Mouse (Mus musculus) heart, postnatal 14 days (tissue): ENCODE data around the gene Gnb1. TPM values are rescaled to one million over a fixed set of nuclear protein-coding genes. Genes with fewer than 3 reads are reported as not detected.
A peak's percentile ranks its signal among the peaks of the same experiment; 100 is the strongest.
"Not testable (repeated sequence)": the region's sequence is repeated elsewhere in the genome, so short reads cannot be mapped to it uniquely, and the experiment has no call there.

Source experiments
- DNase-seq, 2 experiments: peaks; one replicate each; pipeline ENCODE4 v3.0.0; 2021 to 2022
- intact Hi-C: fragments of 180-260 bp; cut with DNase I; formaldehyde crosslinking; loops from one replicate; pipeline ENCODE4 v1.15.1; 2025
- long read RNA-seq, 2 experiments: library from polyadenylated mRNA; stranded (forward); transcript quantifications; one replicate each; pipeline ENCODE4 v2.0.0; 2021
- total RNA-seq, 2 experiments: library from RNA; stranded (reverse); gene quantifications; 2 replicates each; pipeline ENCODE4 v1.2.3; 2021

The Gnb1 gene
- 100 to 1,000 TPM; 207 to 223 TPM for total RNA-seq
- long read RNA-seq, experiment 1, transcript Gnb1-201 (12 exons, 3,131 nt) = minor isoform, 69 of 211 reads
- long read RNA-seq, experiment 1, transcript Gnb1-202 (11 exons, 3,088 nt) = major isoform, 91 of 211 reads
- long read RNA-seq, experiment 1, transcript Gnb1-203 (12 exons, 3,143 nt) = minor isoform, 15 of 211 reads
- long read RNA-seq, experiment 1, partial matches to known transcripts = 3 of 211 reads
- long read RNA-seq, experiment 1, other reads (novel, unspliced or antisense) = 32 of 211 reads
- long read RNA-seq, experiment 2, transcript Gnb1-203 (12 exons, 3,143 nt) = minor isoform, 17 of 167 reads
- long read RNA-seq, experiment 2, transcript Gnb1-202 (11 exons, 3,088 nt) = minor isoform, 53 of 167 reads
- long read RNA-seq, experiment 2, transcript Gnb1-201 (12 exons, 3,131 nt) = major isoform, 60 of 167 reads
- long read RNA-seq, experiment 2, partial matches to known transcripts = 5 of 167 reads
- long read RNA-seq, experiment 2, other reads (novel, unspliced or antisense) = 30 of 167 reads

- intact Hi-C loops = loop anchor here (2.0 kb wide), 1 partner anchor 74 kb away; no protein-coding TSS in a partner anchor
- DNase-seq = peak; percentile 99
Measured at GRCm38 (mm10) chr4:155490990-155491504, at the start of gene Gnb1. Gene Gnb1, plus strand, starts transcription at chr4:155491361.

GRCm38 (mm10) chr4:155442808-155443207, 48.4 kb upstream of the Gnb1 start:
- no peak for DNase-seq
- intact Hi-C loops = no loop called here

GRCm38 (mm10) chr4:155451597-155451996, 39.6 kb upstream of the Gnb1 start:
- no peak for DNase-seq
- intact Hi-C loops = no loop called here

- intact Hi-C loops = no loop called here
- no peak for DNase-seq
Measured at GRCm38 (mm10) chr4:155458575-155458974, 32.6 kb upstream of the Gnb1 start.

DNA sequence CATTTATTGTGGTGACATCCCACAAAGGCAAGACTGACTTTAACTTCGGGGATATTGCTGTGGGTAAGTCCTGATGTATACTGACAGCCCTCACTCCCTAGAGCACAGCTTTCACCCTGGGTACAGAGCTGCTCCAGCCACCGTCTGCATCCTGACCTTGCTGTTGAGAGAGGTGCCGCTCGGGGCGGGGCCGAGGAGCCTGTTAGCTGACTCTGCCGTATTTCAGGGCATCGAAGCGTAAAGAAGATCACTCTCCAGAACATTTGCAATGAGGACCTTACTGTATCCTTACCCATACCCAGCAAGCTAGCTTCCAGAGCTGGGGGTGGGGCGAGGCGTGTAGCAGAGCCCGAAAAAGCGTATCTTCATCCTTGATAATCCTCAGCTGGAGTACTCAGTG, 28.1 kb upstream of the Gnb1 start:
- DNase-seq = no peak
- intact Hi-C loops = no loop called here

DNA sequence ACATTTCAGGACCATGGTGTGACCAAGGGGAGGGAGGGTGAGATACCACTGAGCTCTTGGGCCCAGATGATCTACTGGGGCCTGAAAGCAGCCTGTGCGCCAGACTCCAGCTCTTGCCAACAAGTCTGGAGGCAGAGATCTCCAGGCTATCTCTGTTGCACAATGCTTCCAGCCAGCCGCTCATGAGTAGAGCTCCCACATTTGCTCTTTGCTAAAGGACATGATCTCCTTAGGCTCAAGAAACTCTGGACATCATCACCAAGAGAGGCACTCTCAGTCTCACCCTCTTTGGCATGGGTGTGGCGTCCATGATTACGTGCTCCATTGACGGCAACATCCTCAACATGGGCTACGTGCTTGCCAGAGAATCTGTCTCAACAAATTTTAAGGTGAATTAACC, 27.6 kb upstream of the Gnb1 start:
- intact Hi-C loops = no loop called here
- no peak for DNase-seq

DNA sequence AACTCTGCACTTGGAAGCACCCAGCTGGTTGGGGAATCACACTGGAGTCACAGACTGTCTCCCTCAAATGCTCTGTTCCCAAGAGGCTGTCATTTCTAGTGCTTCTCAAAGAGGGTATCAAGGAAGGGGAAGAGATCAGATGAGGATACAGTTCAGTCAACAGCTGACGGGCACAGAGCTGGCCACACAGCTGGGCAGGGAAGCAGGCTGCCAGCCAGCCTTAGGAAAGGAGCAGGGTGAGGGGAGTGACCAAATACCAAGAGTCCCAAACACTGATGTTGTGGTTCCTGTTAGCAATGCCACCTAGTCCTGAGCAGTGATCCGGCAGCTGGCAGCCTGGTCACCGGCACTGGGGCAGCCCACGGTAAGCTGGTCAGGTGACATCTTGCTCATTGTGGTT, 27.1 kb upstream of the Gnb1 start:
- intact Hi-C loops = no loop called here
- no peak for DNase-seq

DNA sequence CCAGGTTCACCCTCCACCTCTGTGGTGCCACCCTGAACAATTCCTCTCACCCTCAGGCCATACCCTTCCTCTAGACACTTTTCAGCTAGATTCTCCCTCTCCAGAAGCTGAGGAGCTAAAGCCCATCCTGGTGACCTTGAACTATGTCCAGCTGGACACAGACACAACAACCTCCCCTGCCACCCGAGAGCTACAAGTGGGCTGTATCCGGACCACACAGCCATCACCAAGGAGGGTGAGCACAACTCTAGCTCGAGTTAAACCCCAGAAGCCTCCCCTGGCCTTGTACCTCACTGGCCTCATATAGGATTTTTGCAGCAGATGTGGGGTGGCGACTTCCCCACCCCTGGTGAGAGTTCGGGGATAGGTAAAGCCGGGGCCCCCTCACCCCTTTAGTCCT, 25.6 kb upstream of the Gnb1 start:
- DNase-seq = no peak
- intact Hi-C loops = no loop called here

DNA sequence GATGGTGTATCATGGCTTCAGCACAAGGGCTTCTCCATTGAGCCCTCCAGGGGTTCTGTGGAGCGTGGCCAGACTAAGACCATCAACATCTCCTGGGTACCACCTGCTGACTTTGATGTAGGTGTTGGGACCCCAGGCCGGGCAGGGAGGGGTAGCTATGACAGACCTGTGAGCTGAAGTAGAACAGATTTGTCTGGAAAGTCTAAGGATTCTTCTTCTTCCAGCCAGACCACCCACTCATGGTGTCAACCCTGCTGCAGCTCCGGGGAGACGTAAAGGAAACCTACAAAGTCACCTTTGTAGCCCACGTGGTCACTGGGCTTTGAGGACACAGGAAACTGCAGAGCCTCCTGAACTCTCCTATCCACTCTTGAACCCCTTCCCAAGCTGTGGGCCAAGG, 25.1 kb upstream of the Gnb1 start:
- DNase-seq = no peak
- intact Hi-C loops = no loop called here

GRCm38 (mm10) chr4:155467237-155468010, 23.7 kb upstream of the Gnb1 start:
- intact Hi-C loops = no loop called here
- DNase-seq = no peak

GRCm38 (mm10) chr4:155468952-155469351, 22.2 kb upstream of the Gnb1 start, which contains the start of gene Tmem52:
Gene Tmem52, plus strand, starts transcription at chr4:155469114.
- DNase-seq = peak; percentile 49 to 51
- intact Hi-C loops = no loop called here

- intact Hi-C loops = no loop called here
- peak; percentile 70 to 71 for DNase-seq
Measured at GRCm38 (mm10) chr4:155469590-155470262, 21.4 kb upstream of the Gnb1 start.

- DNase-seq = no peak
- intact Hi-C loops = no loop called here
Measured at GRCm38 (mm10) chr4:155470263-155470953, 20.8 kb upstream of the Gnb1 start.

DNA sequence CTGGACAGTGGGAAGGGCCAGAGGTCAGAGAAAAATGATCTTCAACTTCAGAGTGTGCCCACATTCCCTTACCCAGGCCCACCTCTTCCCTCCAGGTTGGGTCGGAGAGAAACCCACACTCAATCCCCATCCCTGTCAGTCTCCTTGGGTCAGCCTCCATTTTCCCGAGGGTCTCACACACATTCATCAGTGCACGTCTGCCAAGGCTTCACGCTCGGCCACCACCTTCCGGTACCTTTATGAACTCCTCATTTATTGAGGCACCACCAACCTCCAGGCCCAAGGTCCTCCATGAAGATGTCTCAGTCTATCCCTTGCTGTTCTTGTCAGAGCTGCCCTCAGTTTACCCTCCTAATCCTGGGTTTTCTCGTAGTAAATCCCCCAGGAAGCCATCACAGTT, 20.2 kb upstream of the Gnb1 start:
- DNase-seq = no peak

DNA sequence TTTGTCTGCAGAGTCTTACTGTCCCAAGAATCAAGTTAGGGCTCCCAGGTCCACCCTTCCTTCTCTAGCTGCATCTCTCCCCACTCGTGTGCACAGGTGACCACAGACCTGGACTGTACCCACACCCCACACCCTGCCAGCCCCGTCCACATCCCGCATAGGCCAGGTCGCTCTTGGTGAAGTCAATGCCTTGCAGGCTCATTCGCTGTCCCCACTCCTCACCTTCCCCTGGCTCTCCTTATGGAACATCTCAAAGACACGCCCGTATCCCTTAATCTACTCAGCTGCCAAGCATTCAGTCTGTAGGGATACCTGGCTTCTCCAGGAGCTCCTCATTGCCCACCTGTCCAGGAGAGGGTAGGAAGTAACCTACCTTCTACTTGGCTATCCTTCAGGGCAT, 19.8 kb upstream of the Gnb1 start:
- intact Hi-C loops = no loop called here

More for the DNA sequence above, 20.2 kb upstream of the Gnb1 start:
- intact Hi-C loops = no loop called here

GRCm38 (mm10) chr4:155472716-155473290, 18.4 kb upstream of the Gnb1 start:
- DNase-seq = no peak
- intact Hi-C loops = no loop called here

More for the DNA sequence above, 19.8 kb upstream of the Gnb1 start:
- DNase-seq = no peak

DNA sequence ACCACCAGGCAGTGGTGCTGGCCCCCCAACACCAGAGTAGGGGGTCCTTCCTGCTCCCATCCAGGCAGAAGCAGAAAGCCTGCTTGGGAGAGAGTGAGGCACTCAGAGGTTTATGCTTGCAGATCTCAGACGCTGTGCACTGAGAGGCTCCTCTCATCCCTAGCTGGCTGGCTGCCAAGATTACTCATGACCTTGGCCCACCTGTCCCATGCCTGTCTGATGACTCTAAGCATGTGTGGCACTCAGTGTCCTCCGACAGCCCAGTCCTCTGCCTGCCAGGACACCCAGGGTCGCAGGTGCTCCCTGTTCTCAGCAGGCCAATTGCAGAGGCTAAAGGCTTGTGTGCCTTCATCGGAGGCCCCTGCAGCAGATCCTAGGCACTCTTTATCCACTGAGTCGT, 17.8 kb upstream of the Gnb1 start:
- intact Hi-C loops = no loop called here
- peak; percentile 43 to 51 for DNase-seq

DNA sequence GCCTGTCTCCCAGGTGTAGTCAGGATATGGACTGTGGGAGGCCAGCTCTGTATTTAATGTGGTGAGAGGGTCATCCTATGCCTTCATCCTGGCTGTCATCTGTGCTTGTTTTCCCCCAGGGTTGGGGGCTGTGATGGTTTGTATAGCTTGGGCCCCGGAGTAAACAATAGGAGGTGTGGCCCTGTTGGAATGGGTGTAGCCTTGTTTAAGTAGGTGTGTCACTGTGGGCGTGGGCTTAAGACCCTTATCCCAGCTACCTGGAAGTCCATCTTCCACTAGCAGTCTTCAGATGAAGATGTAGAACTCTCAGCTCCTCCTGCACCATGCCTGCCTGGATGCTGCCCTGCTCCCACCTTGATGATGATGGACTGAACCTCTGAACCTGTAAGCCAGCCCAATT, 17.4 kb upstream of the Gnb1 start:
- intact Hi-C loops, DNase-seq: not testable (repeated sequence)

- intact Hi-C loops = loop anchor here (1.0 to 5.0 kb wide), 3 partner anchors 87 to 216 kb away; no protein-coding TSS in a partner anchor
- peak; percentile 86 to 90 for DNase-seq
Measured at GRCm38 (mm10) chr4:155481381-155482124, 9.6 kb upstream of the Gnb1 start.
